Mouse (Mus musculus) retina, postnatal 1 day (tissue): ENCODE data around the gene Whamm.

Experiments used
- DNase-seq: peaks from one replicate; pipeline ENCODE4 v3.0.0-alpha.2; 2012

Whamm gene

DNA sequence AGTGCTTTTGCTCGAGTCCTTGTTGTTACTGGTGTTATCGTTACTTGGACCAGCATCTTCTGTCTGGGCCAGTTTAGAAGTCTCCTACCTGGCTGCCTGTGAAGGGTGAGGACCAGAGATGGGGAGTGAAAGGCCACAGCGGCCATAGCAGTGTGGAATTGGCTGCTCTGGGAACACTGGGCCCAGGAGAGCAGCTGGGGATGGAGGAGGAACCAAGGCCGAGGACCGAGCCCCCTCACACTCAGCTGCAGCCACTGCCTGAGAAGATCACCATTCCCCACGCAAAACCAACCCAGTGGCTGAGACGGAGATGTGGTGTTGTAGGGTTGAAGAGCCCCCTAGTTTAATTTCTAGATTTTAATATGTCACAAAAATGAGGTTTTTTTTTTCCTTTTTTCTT lies 6.3 kb upstream of the Whamm start:
- DNase-seq: no peak

DNA sequence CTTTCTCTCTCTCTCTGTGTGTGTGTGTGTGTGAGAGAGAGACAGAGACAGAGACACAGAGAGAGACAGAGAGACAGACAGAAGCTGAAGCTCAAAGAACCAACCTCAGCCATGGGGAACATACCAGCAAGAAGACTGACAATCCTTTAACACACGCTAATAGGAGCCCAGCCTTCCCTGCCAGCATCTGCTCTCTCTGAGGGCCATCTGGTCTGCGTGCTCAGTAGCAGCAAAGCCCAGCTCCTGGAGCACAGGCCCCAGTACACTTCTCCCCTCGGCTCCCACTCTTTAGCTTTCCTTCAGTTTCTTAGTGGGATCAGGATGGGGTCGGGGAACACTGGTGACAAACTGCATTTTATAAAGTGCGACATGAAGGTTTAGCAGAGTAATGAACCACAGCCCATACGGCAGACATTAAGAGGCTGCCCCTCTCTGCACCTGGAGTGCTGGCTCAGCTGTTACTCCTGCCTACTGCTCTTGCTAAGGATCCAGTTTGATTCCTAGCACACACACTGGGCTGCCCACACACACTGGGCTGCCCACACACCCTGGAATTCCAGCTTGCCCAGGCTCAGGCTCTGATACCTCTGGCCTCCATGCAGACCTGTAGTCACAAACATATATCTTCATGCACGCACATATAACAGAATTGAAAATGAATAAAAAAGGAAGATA lies 5.5 kb upstream of the Whamm start:
- peak; percentile 61 for DNase-seq

GRCm38 (mm10) chr7:81566332-81566731 lies 4.7 kb upstream of the Whamm start:
- no peak for DNase-seq

DNA sequence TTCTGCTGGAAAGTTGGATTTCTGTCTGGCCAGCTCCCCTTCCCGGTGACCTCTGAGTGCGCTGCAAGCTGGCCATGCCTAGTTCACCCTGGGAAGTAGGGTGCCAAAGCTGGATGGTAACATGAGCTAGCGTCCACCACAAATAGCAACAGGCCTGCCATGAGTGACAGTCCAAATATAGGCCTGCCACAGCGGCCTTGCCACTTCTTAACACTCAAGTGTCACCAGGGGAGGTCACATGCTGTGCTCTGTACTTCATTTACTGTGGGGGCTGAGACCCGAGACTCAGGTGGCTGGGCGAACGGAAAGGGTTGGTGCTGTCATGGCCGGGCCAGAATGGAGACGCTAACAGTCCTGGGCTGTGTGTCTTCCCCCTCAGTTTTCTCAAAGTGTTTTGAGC lies 4.2 kb upstream of the Whamm start, which contains the start of gene Fsd2:
Gene Fsd2, minus strand, starts transcription at position 53 of the 400 bp plus-strand sequence.
- DNase-seq: no peak

DNA sequence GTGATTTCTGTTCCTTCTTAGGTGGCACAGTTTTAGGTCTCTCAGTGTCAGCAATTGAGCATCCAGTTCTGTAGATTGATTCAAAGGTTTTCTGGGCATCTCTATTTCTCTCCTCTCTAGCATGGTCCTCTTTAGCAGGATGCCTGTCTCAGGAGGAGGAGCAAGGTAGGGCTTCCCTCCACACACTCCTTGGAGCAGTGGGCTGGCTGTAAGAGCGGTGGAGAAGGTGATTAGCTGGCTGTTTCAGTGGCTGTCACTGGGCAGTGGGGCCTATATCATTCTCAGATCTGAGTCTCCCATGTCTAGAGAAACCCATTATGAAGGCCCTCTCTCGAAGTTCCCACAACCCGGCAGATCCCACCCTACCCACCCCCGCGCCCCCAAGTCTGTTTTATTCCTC lies 3.7 kb upstream of the Whamm start:
- no peak for DNase-seq

DNA sequence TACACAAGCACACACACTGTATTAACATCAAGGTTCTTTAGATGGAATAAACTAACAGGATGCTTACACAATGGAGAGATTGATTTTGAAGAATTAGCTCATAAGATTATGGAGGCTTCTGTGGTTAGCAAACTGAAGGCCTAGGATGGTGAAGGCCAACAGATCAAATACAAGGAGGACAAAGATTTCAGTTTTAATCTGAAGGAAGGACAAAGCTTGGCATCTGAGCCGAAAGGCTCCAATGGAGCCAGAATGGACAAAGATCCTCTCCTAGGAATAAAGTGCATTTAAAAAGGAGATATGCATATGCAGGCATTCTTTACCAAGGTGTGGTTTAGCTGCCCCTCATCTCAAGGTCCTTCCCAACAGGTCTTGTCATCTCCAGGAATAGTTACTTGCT lies 1.2 kb upstream of the Whamm start:
- DNase-seq: no peak

DNA sequence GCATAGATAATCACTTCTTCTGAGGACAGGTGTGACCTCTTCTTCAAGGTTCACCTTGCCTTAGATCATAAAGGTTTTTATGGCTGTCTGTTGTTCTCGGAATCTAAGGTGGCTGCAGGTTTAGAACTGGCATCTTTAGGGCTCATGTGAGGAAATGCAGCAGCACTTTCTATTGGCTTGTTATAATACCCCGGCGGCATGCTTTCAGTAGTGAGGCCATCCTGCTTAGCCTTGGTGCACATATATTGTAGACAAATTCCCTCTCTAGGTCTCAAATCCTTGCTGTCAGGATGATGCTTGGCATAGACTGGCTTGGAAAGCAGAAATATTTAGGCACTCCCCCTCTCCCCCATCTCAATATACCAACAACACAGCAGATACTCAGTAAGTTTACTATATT lies 795 bp upstream of the Whamm start:
- DNase-seq: no peak

DNA sequence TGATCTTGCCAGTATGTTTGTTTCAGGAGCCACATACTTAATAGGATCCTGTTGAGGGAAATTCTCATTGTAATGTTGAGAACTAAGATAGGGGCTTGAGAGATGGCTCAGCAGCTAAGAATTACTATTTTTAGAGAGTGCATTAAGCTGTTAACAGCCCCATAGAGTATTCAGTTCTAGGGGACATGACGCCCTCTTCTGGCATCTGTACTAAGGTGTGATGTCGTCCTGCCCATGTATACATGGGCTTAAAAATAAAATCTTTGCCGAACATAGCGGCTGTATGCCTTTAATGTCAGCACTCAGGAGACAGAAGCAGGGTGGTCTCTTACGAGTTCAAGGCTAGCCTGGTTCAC lies 336 bp upstream of the Whamm start:
- no peak for DNase-seq

DNA sequence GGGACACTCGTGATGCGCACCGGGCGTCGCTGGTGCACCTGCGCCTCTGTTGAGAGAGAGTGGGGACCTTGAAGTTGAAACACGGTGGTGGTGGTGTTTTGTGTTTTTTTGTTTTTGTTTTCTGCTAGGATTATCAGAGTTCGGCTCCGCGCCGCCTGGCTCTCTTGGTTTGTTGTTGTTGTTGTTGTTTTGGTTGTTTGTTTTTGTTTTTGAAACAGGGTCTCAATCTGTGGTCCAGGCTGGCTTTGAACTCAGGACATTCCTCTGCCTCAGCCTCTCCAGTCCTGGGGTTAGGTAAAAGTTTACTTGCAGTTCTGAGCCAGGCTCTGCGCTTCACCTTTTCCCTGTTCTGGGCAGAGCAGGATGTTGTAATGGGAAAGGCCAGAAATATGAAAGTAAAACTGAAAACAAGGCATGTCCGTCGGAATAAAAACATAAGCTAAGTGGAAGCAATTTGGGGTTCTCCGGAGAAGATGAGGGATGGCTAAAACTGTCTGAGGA lies 925 bp downstream of the Whamm start:
- DNase-seq: no peak

DNA sequence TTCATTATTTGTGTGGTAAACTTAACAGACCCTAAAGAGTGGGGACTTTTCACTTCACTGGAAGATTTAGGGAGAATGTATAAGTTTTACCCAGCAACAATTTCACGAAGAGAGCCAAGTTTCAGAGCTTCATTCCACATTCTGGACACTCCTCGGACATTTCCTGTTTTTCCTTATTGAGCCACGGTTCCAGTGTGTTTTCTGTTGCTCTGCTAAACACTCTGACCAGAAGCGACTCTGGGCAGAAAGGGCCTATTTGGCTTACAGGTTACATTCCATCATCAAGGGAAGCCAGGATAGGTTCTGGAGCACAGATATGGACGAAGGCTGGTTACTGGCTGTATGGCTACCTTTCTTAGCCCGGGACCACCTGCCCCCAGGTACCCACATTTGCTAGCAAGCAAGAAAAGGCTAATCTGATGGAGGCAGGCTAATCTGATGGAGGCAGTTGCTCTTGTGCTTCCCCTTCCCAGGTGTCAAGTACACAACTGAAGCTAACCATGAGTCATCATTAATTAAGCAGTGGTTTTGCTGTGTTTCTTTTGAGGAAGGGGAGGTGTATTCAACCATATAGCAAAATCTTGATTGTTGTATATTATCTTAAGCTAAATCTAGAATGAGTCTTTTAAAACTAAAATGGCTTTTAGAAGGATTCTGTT lies 1.7 kb downstream of the Whamm start:
- DNase-seq: no peak

- DNase-seq: no peak
Observed at GRCm38 (mm10) chr7:81573397-81573796, 2.3 kb downstream of the Whamm start.

DNA sequence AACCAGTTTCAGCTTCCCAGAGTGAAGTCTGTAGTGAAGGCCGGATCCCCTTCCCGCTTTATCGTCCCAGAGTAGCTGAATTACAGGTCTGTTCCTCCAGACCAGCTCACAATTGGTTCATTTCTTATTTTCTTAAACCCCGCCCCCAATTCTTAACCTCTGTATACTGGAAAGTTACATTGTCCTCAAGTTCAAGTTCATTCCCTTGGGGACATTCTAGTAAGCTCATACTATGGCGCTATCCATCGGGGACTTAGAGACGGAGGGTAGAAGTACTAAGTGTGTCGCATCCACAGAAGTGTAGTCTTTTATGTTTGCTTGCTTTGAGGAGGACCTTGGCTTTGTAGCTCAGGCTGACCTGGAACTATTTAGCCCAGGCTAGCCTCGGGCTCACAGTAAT lies 2.8 kb downstream of the Whamm start:
- DNase-seq: no peak

DNA sequence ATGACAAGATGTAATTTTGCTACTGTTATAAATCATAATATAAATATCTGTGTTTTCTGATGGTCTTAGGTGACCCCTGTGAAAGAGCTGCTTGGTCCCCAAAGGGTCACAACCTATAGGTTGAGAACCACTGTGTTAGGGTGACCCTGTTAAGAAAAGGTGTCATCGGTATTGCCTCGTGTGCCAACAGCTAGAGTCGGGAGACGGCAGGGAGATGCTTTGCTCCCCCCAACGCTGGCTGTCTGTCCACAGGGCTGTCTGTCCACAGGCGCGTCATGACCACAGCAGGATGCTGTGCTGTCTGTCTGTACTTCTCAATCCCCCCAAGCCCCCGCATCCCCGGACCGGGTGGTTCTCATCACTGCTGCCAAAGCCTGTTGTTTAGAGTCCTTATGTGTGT lies 4.5 kb downstream of the Whamm start:
- no peak for DNase-seq

- no peak for DNase-seq
Observed at GRCm38 (mm10) chr7:81577872-81578271, 6.8 kb downstream of the Whamm start.

DNA sequence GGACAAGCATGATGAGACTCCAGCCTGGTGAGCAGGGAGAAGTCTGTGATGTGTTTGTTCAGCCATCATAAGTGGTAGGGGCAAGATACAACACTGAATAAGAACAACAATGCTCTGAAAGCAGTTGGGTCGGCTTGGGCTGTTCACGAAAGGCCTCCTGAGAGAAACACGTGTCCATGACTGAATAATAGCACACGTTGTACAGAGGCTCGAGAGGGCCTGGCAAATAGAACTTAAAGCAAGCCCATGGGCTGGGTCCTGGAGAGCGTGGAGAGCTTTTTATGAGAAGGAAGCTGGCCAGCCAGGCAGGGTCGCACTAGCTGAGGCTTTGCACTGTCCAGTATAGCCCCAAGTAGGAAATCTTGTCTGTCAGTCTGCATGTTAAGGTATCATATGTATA lies 7.3 kb downstream of the Whamm start:
- DNase-seq: no peak

DNA sequence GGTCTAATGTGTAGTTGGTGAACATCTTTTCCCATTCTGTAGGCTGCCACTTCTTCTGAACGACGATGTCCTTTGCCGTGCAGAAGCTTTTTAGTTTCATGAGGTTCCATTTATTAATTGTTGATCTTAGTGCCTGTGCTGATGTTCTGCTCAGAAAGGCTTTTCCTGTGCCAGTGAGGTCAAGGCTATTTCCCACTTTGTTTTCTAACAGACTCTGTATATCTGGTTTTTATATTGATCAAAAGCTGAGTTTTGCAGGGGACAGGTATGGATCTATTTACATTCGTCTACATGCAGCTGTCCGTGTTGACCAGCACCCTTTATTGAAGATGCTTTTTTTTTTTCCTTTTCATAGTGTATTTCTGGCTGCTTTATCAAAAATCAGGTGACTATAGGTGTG lies 8.2 kb downstream of the Whamm start:
- no peak for DNase-seq

DNA sequence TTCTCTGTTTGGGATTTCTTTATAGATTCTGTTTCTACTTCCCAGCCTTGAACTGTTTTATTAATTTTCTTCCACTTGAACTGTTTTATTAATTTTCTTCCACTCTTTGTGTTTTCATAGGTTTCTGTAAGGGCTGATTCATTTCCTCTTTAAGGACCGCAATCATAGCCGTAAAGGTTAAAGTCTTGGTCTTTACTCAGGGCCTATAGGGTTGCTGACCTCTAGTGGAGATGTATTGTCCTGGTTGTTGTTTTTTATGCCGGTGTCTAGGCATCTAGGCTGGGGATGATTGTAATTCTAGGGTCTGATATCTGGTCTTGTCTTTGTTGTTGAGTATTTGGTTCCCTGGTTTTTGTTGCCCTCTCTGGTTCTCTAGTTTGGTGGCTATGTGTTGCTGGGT lies 12.4 kb downstream of the Whamm start:
- DNase-seq: peak; percentile 19

- no peak for DNase-seq
Observed at GRCm38 (mm10) chr7:81585326-81585725, 14.3 kb downstream of the Whamm start.

DNA sequence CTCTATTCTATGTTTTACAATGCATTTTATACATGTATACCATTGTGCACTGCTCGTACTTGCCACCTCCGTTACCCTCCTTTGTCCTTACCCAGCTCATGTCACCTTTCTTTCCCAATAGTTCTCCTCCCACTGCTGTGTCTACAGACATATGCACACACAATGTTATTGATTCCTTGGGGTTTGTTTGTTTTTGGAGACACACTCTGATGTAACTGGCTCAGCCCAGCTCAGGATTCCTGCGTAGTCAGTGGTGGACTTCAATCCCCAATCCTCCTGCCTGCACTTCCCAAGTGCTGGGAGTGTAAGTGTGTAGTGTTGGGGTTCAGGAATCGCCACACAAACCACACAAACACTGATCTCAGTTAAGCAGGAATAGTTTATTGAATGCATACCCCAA lies 16.2 kb downstream of the Whamm start:
- DNase-seq: no peak

- no peak for DNase-seq
Observed at GRCm38 (mm10) chr7:81592686-81593085, 21.6 kb downstream of the Whamm start.

GRCm38 (mm10) chr7:81593387-81593786 lies 22.3 kb downstream of the Whamm start:
- no peak for DNase-seq

GRCm38 (mm10) chr7:81595056-81595455 lies 24.0 kb downstream of the Whamm start:
- no peak for DNase-seq

- DNase-seq: no peak
Observed at GRCm38 (mm10) chr7:81596086-81596485, 25.0 kb downstream of the Whamm start.

GRCm38 (mm10) chr7:81597660-81598059 lies 26.6 kb downstream of the Whamm start:
- DNase-seq: no peak
